Mouse (Mus musculus) kidney, adult 9 months (tissue): Measurements from ENCODE around the gene Selplg.

Experiments
- DNase-seq: peaks from one replicate; pipeline ENCODE4 v3.0.0; 2022

The Selplg gene

DNA sequence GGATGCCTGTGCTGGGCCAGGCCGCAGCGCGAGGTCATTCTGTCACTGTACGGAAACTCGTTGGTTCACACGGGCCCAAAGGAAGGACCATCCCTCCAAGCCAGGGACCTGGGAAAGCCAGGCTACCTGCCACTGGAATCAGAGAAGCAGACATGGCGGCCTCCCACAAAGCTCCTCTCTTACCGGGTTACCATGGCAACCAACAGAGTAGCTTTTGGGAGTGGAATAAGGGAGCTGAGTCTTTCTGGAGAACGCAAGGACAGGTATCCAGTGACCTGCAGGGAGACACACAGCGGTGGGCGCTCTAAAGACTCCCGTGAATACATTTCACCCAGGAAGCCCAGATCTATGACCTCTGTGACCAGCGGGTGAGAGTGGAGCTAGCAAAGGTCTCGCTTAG, 13.9 kb downstream of the Selplg start:
- DNase-seq = no peak

DNA sequence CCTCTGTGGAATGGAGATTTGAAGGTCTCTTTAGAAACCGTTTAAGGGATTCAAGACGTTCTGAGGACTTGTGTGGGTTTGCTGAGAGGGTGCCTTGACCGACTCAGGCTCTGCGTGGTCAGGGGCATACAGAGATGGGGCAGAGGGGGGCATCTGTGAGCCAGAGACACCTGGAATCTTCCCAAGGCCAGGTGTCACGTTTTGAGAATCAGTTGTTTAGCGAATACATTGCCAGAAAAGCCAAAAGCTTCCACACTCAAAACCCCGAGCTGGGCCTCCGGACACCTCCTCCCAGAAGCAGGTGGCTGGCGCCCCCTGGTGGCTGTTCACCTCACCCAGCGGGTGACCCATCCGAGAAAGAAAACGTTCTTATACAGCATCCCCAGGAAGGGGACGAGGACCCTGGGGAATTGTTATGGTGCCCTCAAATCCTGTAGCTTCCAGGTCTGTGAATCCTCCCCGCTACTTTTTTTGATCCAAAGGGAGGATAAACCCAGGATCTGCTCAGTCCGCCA, 16.7 kb downstream of the Selplg start:
- peak; percentile 55 for DNase-seq

DNA sequence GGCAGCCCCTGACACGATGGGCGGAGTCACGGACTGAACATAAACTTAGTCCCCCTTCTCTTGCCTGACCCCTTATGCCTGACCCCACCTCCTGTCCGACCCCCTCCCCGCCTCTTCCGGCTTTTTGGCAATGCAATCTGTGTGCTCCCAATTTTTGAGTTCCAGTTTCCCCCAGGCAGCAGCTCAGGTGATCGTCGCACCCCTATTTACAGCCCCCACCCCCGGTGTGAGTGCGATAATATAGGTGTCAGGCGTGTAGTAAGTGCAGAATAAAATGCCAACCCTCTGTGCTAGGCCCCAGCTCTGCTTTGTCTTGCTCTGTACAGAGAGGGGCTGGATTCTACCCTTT, 17.4 kb downstream of the Selplg start:
- DNase-seq = no peak

DNA sequence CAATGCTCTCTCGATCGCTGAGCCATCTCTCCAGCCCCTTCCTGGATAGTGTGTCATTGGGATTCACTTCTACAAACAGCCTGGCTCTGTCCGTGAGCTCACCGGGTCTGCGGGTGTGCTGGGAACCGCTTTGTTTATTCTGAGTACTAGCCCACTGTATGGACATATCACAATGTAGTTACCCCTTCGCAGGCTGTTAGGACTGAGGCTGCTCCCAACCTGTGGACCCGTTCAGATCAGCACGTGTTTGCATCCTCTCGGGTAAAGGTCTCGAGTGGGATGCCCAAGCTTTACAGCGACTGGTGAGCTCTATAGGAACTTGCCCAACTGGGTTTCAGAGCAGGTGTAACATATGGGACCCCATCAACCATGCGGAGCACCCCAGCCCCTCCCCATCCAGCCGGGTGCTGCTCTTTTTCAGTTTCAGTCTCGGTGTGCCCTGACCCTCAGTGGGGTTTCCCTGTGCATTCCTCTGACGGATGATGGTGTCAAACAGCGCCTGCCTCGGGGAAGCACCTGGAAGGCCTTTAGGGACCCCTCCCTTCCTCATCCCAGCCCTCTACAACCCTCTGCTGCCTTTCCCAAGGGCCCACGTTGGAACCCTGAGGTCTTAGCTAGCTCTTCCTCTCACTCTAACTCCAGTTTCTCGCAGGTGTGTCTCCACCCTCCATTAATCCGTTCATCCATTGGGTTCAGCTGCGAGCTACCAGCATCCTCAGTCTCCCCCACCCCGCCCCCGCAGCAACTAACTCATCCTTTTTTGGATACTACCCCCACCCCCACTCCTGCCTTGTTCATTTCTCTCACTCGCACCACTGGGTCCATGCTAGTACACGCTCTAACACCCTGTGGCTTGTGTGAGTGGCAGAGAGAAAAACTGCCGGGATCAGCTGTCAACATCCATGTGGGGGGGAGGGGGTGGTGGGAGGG, 18.1 kb downstream of the Selplg start:
- DNase-seq = no peak

DNA sequence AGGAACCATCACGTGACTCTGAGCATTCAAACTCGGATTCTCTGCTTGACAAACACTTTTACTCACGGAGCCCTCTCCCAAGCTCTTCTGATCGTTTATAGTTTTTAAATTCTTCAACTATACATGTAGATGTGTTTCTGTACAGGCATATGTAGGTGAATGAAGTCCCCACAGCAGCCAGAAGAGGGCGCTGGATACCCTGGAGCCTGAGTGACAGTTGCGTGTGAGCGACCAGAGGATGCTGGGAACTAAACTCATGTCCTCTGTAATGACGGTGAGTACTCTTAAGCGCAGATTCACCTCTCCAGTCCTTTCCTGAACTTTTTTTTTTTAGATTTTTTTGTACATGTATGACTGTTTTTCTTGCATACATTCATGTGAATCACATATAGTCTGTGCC, 18.8 kb downstream of the Selplg start:
- peak; percentile 31 for DNase-seq

DNA sequence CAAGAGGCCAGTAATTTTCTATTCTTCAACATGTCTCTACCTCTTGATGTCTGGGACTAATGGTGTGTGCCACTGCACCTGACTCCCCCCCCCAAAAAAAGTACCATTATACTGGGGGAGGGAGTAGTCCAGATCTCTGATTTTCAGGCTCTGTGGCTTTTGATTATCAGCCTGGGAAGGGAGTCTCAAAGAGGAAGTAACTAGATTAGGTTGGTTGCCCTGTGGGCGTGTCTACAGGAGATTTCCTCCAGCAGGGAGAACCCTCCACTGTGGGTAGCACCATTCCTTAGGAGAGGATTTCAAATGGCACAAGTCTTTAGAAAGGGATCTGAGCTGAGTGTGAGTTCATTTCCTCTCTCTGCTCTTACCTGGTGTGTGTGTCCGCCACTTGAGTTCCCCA, 19.8 kb downstream of the Selplg start:
- no peak for DNase-seq

DNA sequence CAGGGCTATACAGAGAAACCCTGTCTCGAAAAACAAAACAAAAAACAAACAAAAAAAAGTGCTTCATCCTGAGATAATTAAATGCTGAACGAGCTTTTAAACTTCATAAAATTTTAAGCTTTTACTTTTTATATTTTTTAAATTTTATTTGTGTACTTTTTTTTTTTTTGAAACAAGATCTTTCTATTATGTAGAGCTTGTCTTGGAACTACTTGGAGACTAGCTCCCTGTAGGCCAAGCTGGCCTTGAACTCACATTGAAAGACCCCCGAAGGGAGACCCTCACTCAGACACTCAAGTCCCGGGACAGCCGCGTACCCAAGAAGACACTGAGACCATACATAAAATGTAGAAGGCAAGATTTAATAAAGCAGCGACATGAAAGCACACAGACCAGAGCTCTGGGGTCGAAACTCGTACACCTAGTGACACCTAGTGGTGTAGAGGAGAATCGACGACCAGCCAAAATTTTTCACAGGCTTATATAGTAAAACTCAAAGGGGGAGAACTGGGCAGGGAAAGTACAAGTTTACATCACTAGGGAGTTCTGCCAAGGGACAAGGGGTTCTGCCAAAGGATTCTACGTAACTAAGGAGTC, 20.5 kb downstream of the Selplg start:
- DNase-seq = peak; percentile 57

DNA sequence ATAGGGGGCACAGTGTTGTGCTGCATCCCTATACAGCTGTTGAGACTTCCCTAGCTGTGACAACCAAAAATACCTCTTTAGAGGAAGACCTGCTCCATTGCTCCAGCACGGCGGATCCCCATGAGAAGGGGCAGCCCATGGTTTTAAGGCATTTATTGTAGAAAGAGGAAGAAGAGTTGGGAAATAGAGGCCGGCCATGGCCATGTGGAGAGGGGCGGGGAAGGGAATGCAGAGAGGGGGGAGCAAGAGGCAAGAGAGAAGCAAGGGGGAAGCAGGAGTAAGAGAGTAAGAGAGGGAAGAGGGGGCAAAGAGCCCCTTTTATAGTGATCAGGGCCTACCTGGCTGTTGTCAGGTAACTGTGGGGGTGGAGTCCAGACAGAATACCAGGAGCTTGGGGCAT, 22.3 kb downstream of the Selplg start:
- DNase-seq = no peak

DNA sequence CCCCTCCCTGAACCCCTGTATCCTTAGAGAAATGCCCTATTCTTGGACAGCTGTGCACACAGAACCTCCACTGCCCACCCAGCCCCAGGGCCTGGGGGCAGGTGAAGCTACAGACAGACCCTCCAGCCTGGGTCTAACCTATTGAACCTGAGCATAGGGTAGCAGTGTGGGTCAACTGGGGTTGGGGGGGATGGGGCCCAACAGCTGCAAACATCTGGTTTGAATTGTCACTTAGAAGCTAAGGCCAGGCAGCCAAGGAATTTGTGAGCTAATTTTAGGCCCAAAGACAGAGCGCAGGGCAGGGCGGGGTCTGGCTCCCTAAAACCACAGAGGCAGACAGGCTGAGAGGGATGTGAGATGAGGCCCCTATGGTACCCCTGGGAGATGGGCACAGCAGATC, 24.3 kb downstream of the Selplg start:
- DNase-seq = no peak

DNA sequence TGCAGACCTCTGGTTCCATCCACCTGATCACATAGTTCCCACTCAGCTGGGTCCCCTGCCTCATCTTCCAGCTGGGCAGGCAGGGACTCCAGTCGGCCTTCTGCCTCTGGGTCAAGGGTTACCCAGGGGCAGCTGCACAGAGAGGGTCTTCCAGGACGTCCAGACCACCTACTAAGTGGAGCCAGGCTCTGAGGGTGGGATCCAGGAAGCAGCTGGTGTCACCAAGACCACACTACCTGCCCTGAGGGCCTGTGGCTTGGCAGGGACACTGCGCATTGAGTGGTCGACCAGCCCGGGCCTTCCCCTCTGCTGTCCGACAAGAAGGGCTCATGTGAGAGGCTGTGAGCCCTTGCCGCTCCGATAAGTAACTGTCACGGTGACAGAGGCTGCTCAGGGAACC, 24.7 kb downstream of the Selplg start:
- no peak for DNase-seq

DNA sequence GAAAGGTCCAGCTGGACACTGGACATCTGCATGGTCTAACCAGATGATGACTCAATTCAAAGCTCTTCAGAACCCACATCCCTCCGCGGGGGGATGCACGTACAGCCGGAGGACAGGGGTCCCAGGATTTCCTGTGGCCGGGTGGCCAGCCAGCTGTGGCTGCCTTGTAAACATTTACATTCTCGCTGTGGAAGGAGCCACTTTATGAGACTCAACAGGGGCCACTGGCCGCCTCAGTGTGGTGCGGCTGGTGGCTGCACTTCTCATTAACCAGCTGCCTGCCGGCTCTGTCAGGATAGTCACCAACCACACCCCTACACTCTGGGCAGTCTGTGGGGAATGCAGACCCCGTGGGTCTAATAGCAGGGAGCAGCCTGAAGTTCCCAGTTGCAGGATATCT, 26.0 kb downstream of the Selplg start:
- no peak for DNase-seq

DNA sequence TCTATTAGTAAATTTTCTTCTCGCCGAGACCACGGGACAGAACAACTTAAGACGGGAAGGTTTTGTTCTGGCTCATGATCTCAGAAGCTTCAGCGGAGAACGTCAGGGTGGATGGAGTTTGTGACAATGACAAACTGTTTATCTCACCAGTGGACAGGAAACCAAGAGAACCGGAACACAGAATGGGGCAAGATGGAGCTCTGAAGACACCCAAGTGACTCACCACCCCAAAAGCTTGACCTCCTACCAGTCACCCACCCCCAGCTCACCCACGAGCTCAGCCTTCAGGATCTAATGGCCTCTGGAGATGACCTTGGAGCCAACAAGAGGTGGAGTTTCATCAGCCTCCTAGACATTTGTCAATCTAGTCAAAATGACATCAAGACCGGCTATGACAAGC, 27.1 kb downstream of the Selplg start:
- DNase-seq = no peak

DNA sequence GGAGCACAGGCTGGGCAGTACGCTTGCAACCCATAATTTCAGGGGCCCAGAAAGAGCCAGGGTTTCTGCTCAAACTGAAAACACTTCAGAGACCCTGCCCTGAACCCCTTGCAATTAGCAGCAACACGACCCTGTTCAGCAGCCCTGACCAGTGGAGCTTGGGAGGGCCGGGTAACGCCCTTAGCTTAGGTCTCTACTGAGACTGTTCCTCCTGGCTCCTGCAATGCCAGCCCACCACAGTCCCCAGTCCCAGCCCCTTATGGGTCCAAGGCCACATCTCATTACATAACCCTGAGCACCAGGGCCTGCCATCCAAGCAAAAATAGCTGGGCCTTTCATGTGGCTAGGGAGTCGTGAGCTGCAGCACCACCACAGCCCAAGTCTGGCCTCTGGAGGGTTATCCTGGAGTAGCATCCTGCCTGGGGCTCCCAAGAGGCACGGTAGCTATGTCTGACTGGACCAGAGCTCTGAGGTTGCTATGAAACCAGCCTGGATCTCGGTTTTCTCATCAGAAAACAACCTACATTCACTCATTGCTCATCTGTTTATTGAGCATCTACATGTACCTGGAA, 28.0 kb downstream of the Selplg start:
- DNase-seq = no peak

DNA sequence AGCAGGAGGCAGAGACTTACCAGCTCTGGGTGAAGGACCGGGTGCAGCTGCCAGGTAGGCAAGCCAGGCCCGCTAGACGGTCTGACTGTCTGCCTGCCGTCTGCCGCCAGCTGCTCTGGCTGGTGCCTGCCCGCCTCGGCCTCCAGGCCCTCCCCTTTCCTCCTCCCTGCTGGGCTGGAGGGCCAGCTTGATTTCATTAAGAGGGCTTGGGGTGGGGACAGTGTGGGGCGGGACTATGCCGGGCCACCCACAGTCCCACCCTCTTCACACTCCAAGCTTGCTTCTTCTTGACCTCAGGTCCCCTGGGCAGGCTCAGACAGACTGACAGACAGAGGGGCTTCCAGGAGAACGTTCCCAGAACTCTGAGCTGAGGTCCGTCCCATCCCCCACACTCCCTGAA, 32.2 kb downstream of the Selplg start, which contains the start of gene Tmem119:
Gene Tmem119, minus strand, starts transcription at position 237 of the 400 bp plus-strand sequence.
- DNase-seq = no peak

DNA sequence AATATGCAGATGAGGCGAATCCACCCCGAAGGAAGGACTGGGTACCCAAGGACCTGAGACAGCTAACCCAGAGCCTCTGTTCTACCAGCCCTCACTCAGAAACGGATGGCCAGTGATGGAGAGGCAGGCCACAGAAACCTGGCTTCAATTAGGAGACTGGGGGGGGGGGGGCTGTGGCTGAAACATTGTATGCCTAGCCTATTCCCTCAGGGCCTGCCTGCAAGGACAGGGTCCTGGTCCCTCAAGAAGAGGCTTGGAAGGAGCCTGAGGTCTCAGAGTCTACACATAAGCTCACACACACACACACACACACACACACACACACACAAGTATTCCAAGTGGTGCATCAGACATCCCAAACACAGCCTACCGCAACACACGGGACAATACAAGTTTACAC, 32.8 kb downstream of the Selplg start:
- DNase-seq = no peak

DNA sequence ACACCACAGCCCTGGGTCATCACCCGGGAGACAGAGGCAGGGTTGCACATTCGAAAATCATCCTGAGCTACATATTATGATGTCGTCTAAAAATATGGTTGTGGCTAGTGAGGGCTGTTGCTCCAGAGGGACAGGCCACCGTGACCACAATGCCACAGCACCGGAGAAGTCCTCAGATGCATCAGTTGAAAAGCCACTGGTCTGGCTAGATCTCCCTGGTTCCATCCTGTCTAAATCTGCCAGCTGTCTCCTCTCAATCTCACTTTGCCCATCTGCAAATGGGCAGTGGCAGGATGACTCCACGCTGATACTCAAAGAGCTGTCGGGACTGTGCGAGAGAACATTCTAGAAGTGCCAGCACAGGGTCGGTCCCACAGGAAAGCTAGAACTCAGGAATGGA, 33.9 kb downstream of the Selplg start:
- DNase-seq = no peak

DNA sequence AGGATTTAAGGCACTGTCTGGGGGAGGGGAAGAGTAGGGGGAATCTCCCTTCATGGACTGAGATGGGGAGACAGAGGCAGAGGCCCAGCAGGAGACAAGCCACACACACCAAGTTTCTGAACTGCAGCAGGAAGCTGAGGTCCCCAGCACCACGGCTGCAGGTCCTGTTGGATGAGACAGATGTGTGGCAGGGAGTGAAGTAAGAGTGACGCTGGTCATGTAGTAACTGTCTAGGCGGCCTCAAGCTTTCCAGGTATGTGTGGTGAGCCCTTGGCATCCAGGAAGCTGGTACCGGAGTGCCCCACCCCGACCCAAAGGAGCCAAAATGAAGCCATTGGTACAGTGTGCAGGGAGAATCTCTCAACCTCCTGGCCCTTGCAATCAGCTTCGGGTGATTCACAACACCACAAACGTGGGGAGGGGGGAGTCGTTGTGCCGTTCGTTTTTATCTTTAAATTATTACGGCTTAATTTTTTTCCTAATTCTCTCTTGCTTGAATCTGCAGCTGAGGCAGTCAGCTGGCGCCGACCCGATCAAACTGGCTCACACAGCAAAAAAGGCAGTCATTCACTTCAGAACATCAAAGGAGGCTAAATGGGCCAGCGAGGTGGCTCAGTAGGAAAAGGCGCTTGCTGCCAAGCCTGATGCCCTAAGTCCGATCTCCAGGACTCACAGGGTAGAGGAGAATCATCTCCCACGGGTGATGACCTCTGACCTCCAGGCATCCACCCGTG, 35.1 kb downstream of the Selplg start:
- DNase-seq = no peak

DNA sequence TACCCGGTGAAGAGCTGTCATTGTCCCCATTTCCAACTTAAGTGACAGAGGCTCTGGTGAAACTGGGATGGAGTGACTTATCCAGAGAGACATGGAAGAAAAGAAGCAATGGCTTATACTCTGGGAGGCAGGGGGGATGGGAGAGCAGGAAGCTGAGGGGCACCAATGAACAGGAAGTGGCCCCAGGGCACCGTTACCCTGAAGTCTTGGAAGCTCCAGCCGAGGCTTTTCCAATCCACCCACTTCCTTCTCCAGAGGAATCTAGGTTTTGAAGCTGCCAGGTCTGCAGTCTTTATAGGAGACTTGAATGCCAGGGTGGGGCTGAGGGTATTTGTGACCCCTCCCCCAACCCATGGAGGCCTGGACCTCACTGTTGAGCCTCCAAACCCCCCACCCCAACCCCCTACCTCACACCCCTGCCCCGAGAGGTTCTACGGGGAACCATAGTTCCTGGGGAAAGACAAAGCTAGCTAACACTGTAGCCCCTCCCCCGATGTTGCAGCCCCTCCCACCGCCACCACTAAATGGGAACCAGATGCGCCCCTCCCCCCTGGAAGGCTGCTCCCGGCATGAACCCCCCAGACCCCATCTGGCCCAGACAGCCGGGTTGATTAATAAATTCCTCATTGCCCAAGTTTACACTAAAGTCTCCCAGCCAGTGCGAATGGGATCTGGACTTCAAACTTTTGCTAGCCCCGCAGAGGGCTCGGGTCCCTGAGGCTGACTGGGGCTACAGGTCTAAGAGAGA, 35.9 kb downstream of the Selplg start:
- no peak for DNase-seq

DNA sequence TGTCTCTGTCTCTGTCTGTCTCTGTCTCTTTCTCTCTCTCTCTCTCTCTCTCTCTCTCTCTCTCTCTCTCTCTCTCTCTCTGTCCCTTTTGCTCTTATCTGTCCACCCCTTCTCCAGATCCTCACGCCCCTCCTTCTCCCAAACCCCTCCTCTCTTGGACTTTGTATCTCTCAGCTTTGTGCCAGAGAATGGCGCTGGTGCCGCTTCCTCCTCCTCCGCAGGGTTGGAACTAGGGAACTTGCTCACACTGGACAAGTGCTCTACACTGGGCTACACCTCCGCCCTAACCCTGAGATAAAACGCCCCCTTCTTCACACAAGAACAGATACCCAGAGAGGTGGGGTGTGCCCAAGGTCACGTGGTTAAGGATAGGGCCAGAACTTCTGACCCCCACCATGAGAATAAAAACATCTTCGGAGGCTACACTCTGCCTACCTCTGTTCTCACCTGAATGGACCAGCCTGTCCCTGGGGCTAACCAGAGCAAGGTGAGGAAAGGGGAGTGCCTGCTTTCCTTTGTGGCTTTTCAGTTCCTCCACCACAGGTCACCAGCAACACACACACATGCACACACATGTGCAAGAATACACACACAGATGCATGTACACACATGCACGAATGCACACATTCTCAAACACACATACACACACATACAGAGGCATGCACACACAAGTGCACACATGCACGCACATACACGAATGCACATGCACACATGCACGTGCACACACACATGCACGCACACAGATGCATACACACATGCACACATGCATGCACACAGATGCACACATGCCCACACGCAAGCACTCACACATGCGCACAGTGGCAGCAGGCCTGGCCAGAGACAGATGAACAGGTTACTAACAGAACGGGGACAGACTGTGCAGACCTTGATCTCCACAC, 41.0 kb downstream of the Selplg start:
- DNase-seq = peak; percentile 48

DNA sequence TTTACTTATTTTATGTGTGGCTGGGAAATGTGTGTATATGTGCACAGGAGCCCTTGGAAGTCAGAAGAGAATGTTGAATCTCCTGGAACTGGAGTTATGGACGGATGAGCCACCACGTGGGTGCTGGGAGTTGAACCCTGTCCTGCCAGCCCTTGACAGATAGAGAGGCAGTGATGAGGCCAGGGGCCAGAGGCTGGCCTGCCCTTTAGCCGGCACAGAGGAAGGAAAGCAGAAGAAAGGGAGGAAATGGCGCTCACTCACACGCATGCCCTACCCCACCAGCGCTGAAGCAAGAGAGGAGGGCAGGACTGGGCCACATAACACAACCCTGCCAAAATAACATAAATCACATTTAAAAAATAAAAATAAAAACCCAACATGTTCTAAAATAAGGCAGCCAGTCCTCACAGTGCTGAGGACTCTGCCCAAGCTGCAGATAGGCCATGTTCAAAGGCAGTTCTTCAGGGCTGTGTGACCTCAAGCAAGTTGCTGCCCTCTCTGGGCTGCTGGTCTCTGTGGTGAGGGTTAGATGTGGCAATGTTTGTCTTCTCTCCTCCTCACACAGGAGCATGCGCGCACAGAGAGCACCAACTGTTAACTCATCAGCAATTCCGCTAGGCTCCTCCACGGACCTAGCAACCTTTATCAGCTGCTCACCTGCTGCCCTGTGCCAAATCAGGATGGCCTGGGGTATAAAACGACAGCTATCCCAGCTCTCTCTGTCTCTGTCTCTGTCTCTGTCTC, 41.8 kb downstream of the Selplg start:
- DNase-seq = peak; percentile 63
